In genomic region chr3:114212255-114212654, GRCm38 (mm10) we compare ENCODE assay signal across 18 mouse cellular contexts.
"Had no signal": no experiment of that assay in that cellular context is flagged by ENCODE, and none has a peak within 500 bp of the region (broad histone marks: within the 10 kb centered on the region; RNA-seq: fewer than 3 reads in every experiment).

No protein-coding gene starts in this region.

- H3K4me1 ChIP-seq: lung, embryonic 15.5 days; megakaryocyte, embryonic 14.5 days; midbrain, embryonic 13.5 days; midbrain, embryonic 15.5 days; neural tube, embryonic 12.5 days; stomach, embryonic 15.5 days had no signal

- ATAC-seq: liver, postnatal 0 days; lung, postnatal 0 days; midbrain, embryonic 13.5 days; midbrain, embryonic 15.5 days had no signal

- H3K4me2 ChIP-seq: lung, embryonic 15.5 days; midbrain, embryonic 11.5 days; midbrain, embryonic 13.5 days; midbrain, embryonic 15.5 days; neural tube, embryonic 12.5 days; stomach, embryonic 15.5 days had no signal

- H3K27ac ChIP-seq: lung, embryonic 15.5 days; macrophage; midbrain, embryonic 13.5 days; midbrain, embryonic 15.5 days; neural tube, embryonic 12.5 days; stomach, embryonic 15.5 days; stomach, postnatal 0 days had no signal

- H3K4me3 ChIP-seq: lung, embryonic 15.5 days; megakaryocyte, embryonic 14.5 days; midbrain, embryonic 13.5 days; midbrain, embryonic 15.5 days; neural tube, embryonic 12.5 days; stomach, embryonic 15.5 days had no signal

- H3K27me3 ChIP-seq: lung, embryonic 15.5 days; megakaryocyte, embryonic 14.5 days; midbrain, embryonic 13.5 days; midbrain, embryonic 15.5 days; neural tube, embryonic 12.5 days; stomach, embryonic 15.5 days had no signal

- DNase-seq: liver, postnatal 0 days; lung, adult 2 months; lung, postnatal 14 days; lung, postnatal 36 days; right cerebral cortex, postnatal 14 days; thymus, adult 2 months; thymus, postnatal 14 days; thymus, postnatal 36 days had no signal

- H3K36me3 ChIP-seq: lung, embryonic 15.5 days; midbrain, embryonic 15.5 days; neural tube, embryonic 12.5 days; stomach, embryonic 15.5 days had no signal

- H3K9ac ChIP-seq: liver, postnatal 0 days; lung, embryonic 15.5 days; midbrain, embryonic 13.5 days; midbrain, embryonic 15.5 days; neural tube, embryonic 12.5 days; stomach, embryonic 15.5 days had no signal

- H3K9me3 ChIP-seq: lung, embryonic 15.5 days; megakaryocyte, embryonic 14.5 days; midbrain, embryonic 13.5 days; midbrain, embryonic 15.5 days; neural tube, embryonic 12.5 days; stomach, embryonic 15.5 days had no signal
